Mouse (Mus musculus): ENCODE measurements around the gene Fam102a. TPM values are rescaled to one million over a fixed set of nuclear protein-coding genes. Genes with fewer than 3 reads are reported as not detected.

The Fam102a gene
- total and polyA plus RNA-seq, 3 experiments, result 1.3 to 7.8 (median 3.8) TPM

- H3K36me3 ChIP-seq (replicated peaks in 1 of 2; ENCODE audit: control insufficient read depth in 1 of 2, insufficient read depth in 1 of 2, low read length in 1 of 2), result peaks cover 0 to 11% of the 10 kb centered on the region in 2 experiments
- no peak overlapping the region for H3K9ac ChIP-seq (ENCODE audit: insufficient read depth, low read depth)
- no peak overlapping the region for H3K4me3 ChIP-seq (replicated peaks in 1 of 3; ENCODE audit: low read depth in 2 of 3, low read length in 2 of 3, poor library complexity in 1 of 3)
- peaks cover 16 to 49% of the 10 kb centered on the region in 2 experiments for H3K4me1 ChIP-seq (ENCODE audit: control insufficient read depth in 1 of 2, insufficient read depth in 2 of 2)
- no peak overlapping the region for H3K27ac ChIP-seq (ENCODE audit: insufficient read depth, low read depth)
- in situ Hi-C loops (cut with MboI; ENCODE audit: low pct_ligation_motif_present, low pct_unique_long_range_greater_than_20kb, low sequenced_read_pairs), result no loop called here
- H3K79me2 ChIP-seq (replicated peaks; ENCODE audit: control insufficient read depth, extremely low read depth, insufficient read depth, poor library complexity, severe bottlenecking), result no peaks in the 10 kb centered on the region; the same call in 1 of the 2 replicates
- TF ChIP-seq IRF4 (IDR thresholded peaks at IDR 0.05; ENCODE audit: low read depth, low read length) (no peak), HCFC1 (IDR thresholded peaks at IDR 0.05; ENCODE audit: low read depth, low read length) (no peak), MEF2A (IDR thresholded peaks at IDR 0.05; ENCODE audit: borderline replicate concordance, low read depth, low read length) (no peak)
- H3K9me3 ChIP-seq (replicated peaks; ENCODE audit: low read length), result no peaks in the 10 kb centered on the region
- dilution Hi-C loops (cut with MboI; ENCODE audit: extremely low pct_ligation_motif_present, extremely low pct_unique_long_range_greater_than_20kb, low sequenced_read_pairs), result no loop called here
- DNase-seq (ENCODE audit: extremely low read depth), result no peak
- H3K27me3 ChIP-seq (replicated peaks), result no peaks in the 10 kb centered on the region
- no peak overlapping the region for H3K4me2 ChIP-seq (ENCODE audit: insufficient read depth, low read depth, poor library complexity, severe bottlenecking)
These were observed 7.9 kb downstream of the Fam102a start for GRCm38 (mm10) chr2:32543031-32543449.

- no peak for TF ChIP-seq BHLHE40 (IDR thresholded peaks at IDR 0.05; ENCODE audit: low read depth, low read length)
- TF ChIP-seq HCFC1 (IDR thresholded peaks at IDR 0.05; ENCODE audit: low read depth, low read length), result no peak
- TF ChIP-seq SIN3A (IDR thresholded peaks at IDR 0.05; ENCODE audit: low read length), result no peak
- TF ChIP-seq ZKSCAN1 (IDR thresholded peaks at IDR 0.05; ENCODE audit: borderline replicate concordance, low read depth, low read length), result no peak
- no peak for TF ChIP-seq RAD21 (IDR thresholded peaks at IDR 0.05; ENCODE audit: low read depth, low read length)
- no peak for TF ChIP-seq UBTF (IDR thresholded peaks at IDR 0.05; ENCODE audit: low read depth, low read length)
- TF ChIP-seq MAFK (IDR thresholded peaks at IDR 0.05; ENCODE audit: insufficient replicate concordance, low read length), result no peak
- no peak for TF ChIP-seq TCF12 (IDR thresholded peaks at IDR 0.05; ENCODE audit: low read depth, low read length)
- TF ChIP-seq PAX5 (IDR thresholded peaks at IDR 0.05; ENCODE audit: low read length), result no peak
- no peaks in the 10 kb centered on the region for H3K9me3 ChIP-seq (replicated peaks; ENCODE audit: low read length)
- no peak for DNase-seq (ENCODE audit: extremely low read depth)
- no peaks in the 10 kb centered on the region for H3K27me3 ChIP-seq (replicated peaks)
- in situ Hi-C loops (cut with MboI; ENCODE audit: low pct_ligation_motif_present, low pct_unique_long_range_greater_than_20kb, low sequenced_read_pairs) (no loop called here), dilution Hi-C loops (cut with MboI; ENCODE audit: extremely low pct_ligation_motif_present, extremely low pct_unique_long_range_greater_than_20kb, low sequenced_read_pairs) (no loop called here)
- H3K4me3 ChIP-seq (replicated peaks in 1 of 3; ENCODE audit: low read depth in 2 of 3, low read length in 2 of 3, poor library complexity in 1 of 3), result no peak overlapping the region
- H3K27ac ChIP-seq (ENCODE audit: insufficient read depth, low read depth), result no peak overlapping the region
- H3K79me2 ChIP-seq (replicated peaks; ENCODE audit: control insufficient read depth, extremely low read depth, insufficient read depth, poor library complexity, severe bottlenecking), result no peaks in the 10 kb centered on the region
- H3K36me3 ChIP-seq (replicated peaks in 1 of 2; ENCODE audit: control insufficient read depth in 1 of 2, insufficient read depth in 1 of 2, low read length in 1 of 2), result peaks cover 0 to 19% of the 10 kb centered on the region in 2 experiments
- no peak overlapping the region for H3K4me2 ChIP-seq (ENCODE audit: insufficient read depth, low read depth, poor library complexity, severe bottlenecking)
- peaks cover 16 to 36% of the 10 kb centered on the region in 2 experiments for H3K4me1 ChIP-seq (ENCODE audit: control insufficient read depth in 1 of 2, insufficient read depth in 2 of 2)
- no peak overlapping the region for H3K9ac ChIP-seq (ENCODE audit: insufficient read depth, low read depth)
These were observed 11.8 kb downstream of the Fam102a start for GRCm38 (mm10) chr2:32546951-32547350.

DNA sequence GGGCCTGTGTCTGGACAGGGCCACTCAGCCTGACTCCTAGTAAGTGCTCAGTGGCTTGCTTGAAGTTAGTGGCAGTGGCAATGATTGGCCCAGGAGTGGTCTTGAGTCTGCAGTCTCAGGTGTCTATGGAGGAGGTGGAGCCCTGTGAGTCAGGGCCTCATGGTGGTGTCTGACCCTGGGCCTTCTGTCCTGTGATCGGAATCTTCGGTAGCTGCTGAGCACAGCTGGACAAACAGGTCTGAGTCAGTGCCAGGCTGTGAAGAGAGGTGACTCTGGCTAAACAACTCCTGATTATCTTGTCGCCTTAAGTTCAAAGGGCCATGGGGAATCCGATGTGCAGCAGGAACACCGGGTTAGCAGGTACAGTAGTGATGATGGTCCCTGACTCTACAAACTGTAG is 12.2 kb downstream of the Fam102a start:
- H3K4me3 ChIP-seq (replicated peaks in 1 of 3; ENCODE audit: low read depth in 2 of 3, low read length in 2 of 3, poor library complexity in 1 of 3), result no peak overlapping the region
- no peaks in the 10 kb centered on the region for H3K9me3 ChIP-seq (replicated peaks; ENCODE audit: low read length)
- in situ Hi-C loops (cut with MboI; ENCODE audit: low pct_ligation_motif_present, low pct_unique_long_range_greater_than_20kb, low sequenced_read_pairs) (no loop called here), dilution Hi-C loops (cut with MboI; ENCODE audit: extremely low pct_ligation_motif_present, extremely low pct_unique_long_range_greater_than_20kb, low sequenced_read_pairs) (no loop called here)
- H3K27me3 ChIP-seq (replicated peaks), result no peaks in the 10 kb centered on the region
- peaks cover 0 to 19% of the 10 kb centered on the region in 2 experiments for H3K36me3 ChIP-seq (replicated peaks in 1 of 2; ENCODE audit: control insufficient read depth in 1 of 2, insufficient read depth in 1 of 2, low read length in 1 of 2)
- no peaks in the 10 kb centered on the region for H3K79me2 ChIP-seq (replicated peaks; ENCODE audit: control insufficient read depth, extremely low read depth, insufficient read depth, poor library complexity, severe bottlenecking)
- no peak for TF ChIP-seq E2F4 (IDR thresholded peaks at IDR 0.05; ENCODE audit: insufficient replicate concordance, low read depth, low read length)
- DNase-seq (ENCODE audit: extremely low read depth), result no peak
- H3K4me1 ChIP-seq (ENCODE audit: control insufficient read depth in 1 of 2, insufficient read depth in 2 of 2), result peaks cover 12 to 32% of the 10 kb centered on the region in 2 experiments
- no peak overlapping the region for H3K9ac ChIP-seq (ENCODE audit: insufficient read depth, low read depth)
- no peak overlapping the region for H3K27ac ChIP-seq (ENCODE audit: insufficient read depth, low read depth)
- no peak overlapping the region for H3K4me2 ChIP-seq (ENCODE audit: insufficient read depth, low read depth, poor library complexity, severe bottlenecking)

All from CH12.LX (cell line).